27 mouse cellular contexts compared by ENCODE assay signal in genomic region chr1:55213936-55214335, GRCm38 (mm10).
"Had no signal": no experiment of that assay in that cellular context is flagged by ENCODE, and none has a peak within 500 bp of the region (broad histone marks: within the 10 kb centered on the region; RNA-seq: fewer than 3 reads in every experiment).

No protein-coding gene starts in this region.

- DNase-seq: forebrain, postnatal 0 days; gastrocnemius, adult 2 months; gastrocnemius, postnatal 10 days; gastrocnemius, postnatal 25 days; heart, adult 2 months; heart, postnatal 14 days; heart, postnatal 4 days; kidney, adult 11 months; kidney, adult 8-10 months; kidney, postnatal 10 days; kidney, postnatal 25 days; kidney, postnatal 4 days; liver; liver, embryonic 13.5 days had no signal

- H3K4me1 ChIP-seq: hindbrain, embryonic 12.5 days had no signal

- H3K4me3 ChIP-seq: gastrocnemius, adult 2 months; heart, adult 2 months; heart, embryonic 13.5 days; heart, embryonic 15.5 days; hindbrain, embryonic 10.5 days; hindbrain, embryonic 12.5 days; layer of hippocampus, adult 2 months; left cerebral cortex, adult 2 months; limb, embryonic 10.5 days; limb, embryonic 12.5 days; liver, embryonic 13.5 days had no signal

- H3K27me3 ChIP-seq: heart, embryonic 13.5 days; heart, embryonic 15.5 days; hindbrain, embryonic 12.5 days; limb, embryonic 12.5 days; liver, embryonic 13.5 days had no signal

- H3K9ac ChIP-seq: forebrain, postnatal 0 days; heart, embryonic 13.5 days; heart, embryonic 15.5 days; hindbrain, embryonic 12.5 days; hindbrain, embryonic 14.5 days; limb, embryonic 12.5 days; liver, embryonic 13.5 days had no signal

- H3K36me3 ChIP-seq: heart, embryonic 15.5 days; hindbrain, embryonic 10.5 days; hindbrain, embryonic 12.5 days; liver, embryonic 13.5 days had no signal

- H3K4me2 ChIP-seq: heart, embryonic 11.5 days; heart, embryonic 13.5 days; heart, embryonic 15.5 days; hindbrain, embryonic 12.5 days; hindbrain, embryonic 14.5 days; limb, embryonic 12.5 days; liver, embryonic 11.5 days; liver, embryonic 13.5 days had no signal

- ATAC-seq: forebrain, postnatal 0 days; hindbrain, embryonic 16.5 days; inflammation-experienced regulatory T-cells, adult 6 months had no signal

- H3K27ac ChIP-seq: gastrocnemius, adult 2 months; heart, adult 2 months; heart, embryonic 13.5 days; heart, embryonic 15.5 days; hindbrain, embryonic 10.5 days; hindbrain, embryonic 12.5 days; hindbrain, embryonic 14.5 days; layer of hippocampus, adult 2 months; left cerebral cortex, adult 2 months; limb, embryonic 10.5 days; limb, embryonic 12.5 days; liver, embryonic 13.5 days had no signal

- H3K9me3 ChIP-seq: heart, embryonic 13.5 days; heart, embryonic 15.5 days; hindbrain, embryonic 10.5 days; hindbrain, embryonic 12.5 days; limb, embryonic 10.5 days; limb, embryonic 12.5 days; liver, embryonic 13.5 days had no signal
